Mouse (Mus musculus) lung, adult 2 months (tissue): Measurements from ENCODE around the gene Herpud2.

Source experiments
- CTCF ChIP-seq: fragments of 200-500 bp; IDR thresholded peaks from 2 replicates; pipeline ENCODE4 v1.5.1; 2011; ENCODE audit warnings: mild to moderate bottlenecking, low read length, control low read depth; ENCODE audit not compliant: insufficient read depth
- POLR2A ChIP-seq: fragments of 200-500 bp; IDR thresholded peaks from 2 replicates; pipeline ENCODE4 v1.6.1; 2011; ENCODE audit warnings: low read depth, mild to moderate bottlenecking, control low read depth, low read length, borderline replicate concordance; ENCODE audit errors: extremely low read depth

GRCm38 (mm10) chr9:25153066-25153465 lies 1.4 kb upstream of the Herpud2 start:
- TF ChIP-seq POLR2A (no peak), CTCF (no peak)
